Mouse (Mus musculus) embryonic fibroblast, embryonic 13.5 days (primary cell): ENCODE measurements at regions not wholly inside any gene's neighbourhood (a gene's known extent, or its start where the extent isn't known, plus 50 kb on each side); places are given as distances from the start of the nearest gene placed in this dataset.

Experiments
- H3K27ac ChIP-seq: 2 replicates; pipeline ENCODE4 v1.5.1; 2012; ENCODE audit warnings: low read length, control low read depth, inconsistent platforms; ENCODE audit not compliant: insufficient read depth
- H3K4me1 ChIP-seq: 2 replicates; pipeline ENCODE4 v1.6.1; 2011; ENCODE audit warnings: low read length; ENCODE audit not compliant: control insufficient read depth, insufficient read depth
- H3K4me3 ChIP-seq: 2 replicates; pipeline ENCODE4 v1.5.1; 2011; ENCODE audit warnings: mild to moderate bottlenecking, control low read depth, low read length; ENCODE audit not compliant: insufficient read depth
- CTCF ChIP-seq: IDR thresholded peaks from 2 replicates; pipeline ENCODE4 v1.5.1; 2011; ENCODE audit warnings: mild to moderate bottlenecking, control low read depth, low read length, moderate library complexity, borderline replicate concordance; ENCODE audit not compliant: insufficient read depth
- POLR2A ChIP-seq: IDR thresholded peaks from 2 replicates; pipeline ENCODE4 v1.6.1; 2011; ENCODE audit warnings: low read depth, mild to moderate bottlenecking, control low read depth, low read length, moderate library complexity

DNA sequence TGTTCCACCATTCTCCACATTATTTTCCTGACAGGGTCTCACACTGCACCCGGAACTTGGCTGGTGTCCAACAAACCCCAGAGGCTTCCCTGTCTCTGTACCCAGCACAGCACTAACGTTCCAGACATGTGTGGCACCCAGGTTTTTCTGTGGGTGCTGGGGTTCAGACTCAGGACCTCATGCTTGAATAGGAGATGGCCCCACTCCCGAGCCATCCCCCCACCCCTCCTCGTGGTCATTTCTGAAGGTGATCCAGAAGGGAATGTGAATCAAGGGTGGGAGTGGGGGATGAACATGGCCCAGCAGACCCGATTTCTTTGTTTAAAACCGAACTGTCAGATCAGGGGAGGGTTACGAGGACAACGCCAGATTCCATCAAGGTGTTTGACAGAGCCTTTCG lies 245.6 kb downstream of the Tbc1d1 start:
- no peak overlapping the region for H3K4me3 ChIP-seq
- TF ChIP-seq POLR2A (no peak), CTCF (no peak)
- H3K27ac ChIP-seq, result no peak overlapping the region
- no peaks in the 10 kb centered on the region for H3K4me1 ChIP-seq

DNA sequence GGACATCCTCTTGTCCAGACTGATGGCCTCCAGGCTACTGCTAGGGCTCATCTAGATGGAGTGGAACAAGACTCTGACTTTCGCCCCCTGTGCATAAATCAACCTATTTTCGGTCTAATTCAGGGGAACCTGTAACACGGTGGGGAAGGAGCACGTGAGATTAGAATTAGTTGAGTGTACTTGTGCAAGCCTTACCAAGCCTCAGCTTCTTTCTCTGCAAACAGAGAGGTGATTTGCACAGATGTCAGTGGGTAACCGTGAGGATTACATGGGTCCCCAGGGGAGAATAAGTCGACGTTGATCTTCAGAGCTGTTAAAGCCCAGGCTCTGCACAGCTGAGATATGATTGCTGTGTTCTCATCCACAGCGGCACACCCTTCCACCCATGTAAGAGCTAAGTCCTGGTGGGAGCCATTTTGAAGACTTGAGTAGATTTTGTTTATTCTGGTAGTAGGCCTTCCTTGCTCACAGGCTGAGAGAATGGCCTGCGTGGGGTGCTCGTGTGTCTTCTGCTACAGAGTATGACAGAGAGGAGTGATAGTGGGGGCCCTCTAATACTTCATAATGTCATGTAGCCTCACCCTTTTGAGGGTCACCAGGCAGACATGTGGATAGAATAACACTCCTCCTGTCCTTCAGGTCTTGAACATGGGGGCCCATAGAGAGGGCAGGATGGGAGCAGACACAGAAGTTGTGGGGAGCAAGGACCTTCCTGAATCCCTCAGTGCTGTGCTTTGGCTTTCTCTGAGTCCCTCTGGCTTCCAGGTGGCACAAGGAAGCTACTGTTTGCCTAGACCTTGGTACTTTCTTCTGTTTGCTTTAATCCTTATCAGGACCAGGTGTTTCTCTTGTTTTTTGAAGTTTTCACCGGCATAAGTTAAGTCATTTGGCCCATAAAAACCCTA lies 247.2 kb downstream of the Tbc1d1 start:
- TF ChIP-seq POLR2A (no peak), CTCF (no peak)
- no peak overlapping the region for H3K27ac ChIP-seq
- H3K4me3 ChIP-seq, result no peak overlapping the region
- H3K4me1 ChIP-seq, result no peaks in the 10 kb centered on the region

DNA sequence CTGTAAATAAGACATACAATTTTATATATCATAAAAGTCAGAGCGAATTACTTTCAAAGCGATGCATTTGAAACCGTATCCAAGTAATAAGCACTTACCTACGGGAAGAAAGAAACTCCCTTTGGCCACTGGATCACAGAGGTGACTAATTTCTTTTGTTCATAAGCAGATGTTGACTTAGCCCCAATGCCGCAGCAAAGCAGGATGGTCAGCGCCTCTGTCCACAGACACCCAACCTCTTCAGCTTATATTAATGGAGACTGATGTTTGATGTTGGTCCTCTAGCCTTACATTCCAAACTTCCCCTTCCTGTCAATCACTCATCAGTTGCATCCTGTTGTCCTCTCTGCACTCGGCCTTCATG lies 247.9 kb downstream of the Tbc1d1 start:
- H3K27ac ChIP-seq, result no peak overlapping the region
- H3K4me1 ChIP-seq, result no peaks in the 10 kb centered on the region
- TF ChIP-seq POLR2A, result no peak
- TF ChIP-seq CTCF, result no peak
- no peak overlapping the region for H3K4me3 ChIP-seq

DNA sequence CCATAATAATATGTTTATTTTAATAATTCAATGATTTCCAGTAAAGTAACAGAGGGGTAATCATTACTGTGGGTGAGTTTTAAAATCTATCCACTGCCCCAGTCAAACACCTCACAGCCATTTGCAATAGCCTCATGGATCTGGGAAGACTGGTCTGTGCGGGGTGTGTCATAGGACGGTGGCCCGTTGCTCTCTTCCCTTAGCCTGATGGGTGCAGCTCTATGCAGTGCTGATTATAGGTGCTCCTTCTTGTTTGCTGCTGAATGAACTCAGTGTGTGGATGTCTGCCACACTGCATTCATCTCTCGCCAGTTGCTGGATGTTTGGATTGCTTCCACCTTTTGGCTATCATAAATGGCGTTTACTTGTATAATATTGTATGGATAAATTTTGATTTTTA lies 248.4 kb downstream of the Tbc1d1 start:
- Histone ChIP-seq H3K4me3 (no peak overlapping the region), H3K4me1 (no peaks in the 10 kb centered on the region), H3K27ac (no peak overlapping the region)
- TF ChIP-seq CTCF, result no peak
- no peak for TF ChIP-seq POLR2A

DNA sequence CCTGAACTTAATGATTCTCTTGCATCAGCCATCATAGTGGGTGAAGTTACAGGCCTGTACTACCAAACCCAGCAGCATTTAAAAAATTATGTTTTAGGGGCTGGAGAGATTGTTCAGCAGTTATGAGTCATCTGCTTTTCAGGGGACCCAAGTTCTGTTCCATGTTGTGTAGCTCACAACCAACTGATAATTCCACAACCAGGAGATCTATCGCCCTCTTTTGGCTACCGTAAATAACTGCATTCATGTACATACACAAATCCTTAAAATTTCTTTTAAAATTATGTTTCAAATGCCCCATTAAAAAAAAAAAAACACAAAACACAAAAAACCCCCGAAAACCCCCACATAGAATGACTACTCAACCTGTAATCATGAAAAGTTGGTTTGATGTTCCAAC lies 252.8 kb downstream of the Tbc1d1 start:
- H3K27ac ChIP-seq, result no peak overlapping the region
- no peak overlapping the region for H3K4me3 ChIP-seq
- TF ChIP-seq CTCF, result no peak
- no peak for TF ChIP-seq POLR2A
- H3K4me1 ChIP-seq, result no peaks in the 10 kb centered on the region

DNA sequence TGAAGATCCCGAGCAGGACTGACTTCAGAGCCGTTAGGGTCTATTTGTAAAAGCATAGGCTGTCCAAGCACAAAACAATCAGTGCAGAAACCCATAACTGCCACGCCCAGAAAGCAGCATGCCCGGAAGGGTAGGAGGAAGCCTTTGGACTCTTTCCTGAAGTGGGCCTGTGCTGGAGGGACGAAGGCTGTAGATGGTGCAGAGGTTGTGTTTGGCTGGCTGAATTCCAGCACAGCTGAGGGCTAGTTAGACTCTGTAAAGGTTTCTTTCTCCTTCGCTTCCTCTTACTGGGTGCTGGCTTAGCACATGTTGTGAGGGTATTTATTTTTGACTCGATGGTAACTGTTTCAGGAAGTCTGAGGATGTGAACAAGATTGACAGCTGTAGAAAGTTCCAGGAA lies 254.5 kb downstream of the Tbc1d1 start:
- TF ChIP-seq CTCF, result no peak
- H3K4me3 ChIP-seq, result no peak overlapping the region
- H3K4me1 ChIP-seq, result no peaks in the 10 kb centered on the region
- no peak overlapping the region for H3K27ac ChIP-seq

DNA sequence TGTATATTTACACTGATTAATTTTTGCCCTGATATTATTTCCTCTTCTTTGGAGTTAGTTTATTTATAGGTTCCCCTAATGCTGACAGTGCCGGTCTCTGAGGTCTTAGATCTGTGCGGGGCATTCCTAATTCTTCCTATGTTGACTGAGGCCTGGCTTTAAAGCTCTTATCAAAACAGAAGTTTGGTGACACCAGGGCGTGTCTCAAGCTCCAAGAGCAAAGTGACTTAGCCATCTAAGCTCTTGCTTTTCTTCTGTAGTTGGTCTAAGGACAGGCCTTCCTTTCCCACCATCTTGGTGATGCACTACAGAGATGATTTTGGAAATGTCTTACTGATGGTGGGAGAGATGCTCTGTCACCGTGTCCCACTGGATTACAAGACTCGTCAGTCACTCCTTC lies 258.4 kb downstream of the Tbc1d1 start:
- H3K4me1 ChIP-seq, result no peaks in the 10 kb centered on the region
- no peak overlapping the region for H3K27ac ChIP-seq
- TF ChIP-seq CTCF (no peak), POLR2A (no peak)
- no peak overlapping the region for H3K4me3 ChIP-seq

DNA sequence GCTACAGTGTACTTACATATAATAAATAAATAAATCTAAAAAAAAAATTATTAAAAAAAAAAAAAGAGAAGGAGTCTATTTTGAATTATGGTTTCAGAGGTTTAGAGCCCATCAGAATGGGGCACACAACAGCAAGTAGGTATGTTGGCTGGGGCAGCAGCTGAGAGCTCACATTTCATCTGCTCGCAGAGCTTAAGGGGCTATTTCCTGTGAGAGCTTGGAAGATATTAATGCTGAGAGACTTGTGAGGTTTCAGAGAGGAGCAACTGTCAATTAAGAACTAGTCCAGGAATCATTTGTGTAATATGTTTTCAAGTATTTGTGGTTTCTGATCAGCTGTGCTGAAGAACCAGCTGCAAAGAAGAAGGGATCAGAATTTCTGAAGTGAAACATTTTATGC lies 263.3 kb downstream of the Tbc1d1 start:
- Histone ChIP-seq H3K4me3 (no peak overlapping the region), H3K4me1 (no peaks in the 10 kb centered on the region), H3K27ac (no peak overlapping the region)
- no peak for TF ChIP-seq CTCF
- TF ChIP-seq POLR2A, result no peak

DNA sequence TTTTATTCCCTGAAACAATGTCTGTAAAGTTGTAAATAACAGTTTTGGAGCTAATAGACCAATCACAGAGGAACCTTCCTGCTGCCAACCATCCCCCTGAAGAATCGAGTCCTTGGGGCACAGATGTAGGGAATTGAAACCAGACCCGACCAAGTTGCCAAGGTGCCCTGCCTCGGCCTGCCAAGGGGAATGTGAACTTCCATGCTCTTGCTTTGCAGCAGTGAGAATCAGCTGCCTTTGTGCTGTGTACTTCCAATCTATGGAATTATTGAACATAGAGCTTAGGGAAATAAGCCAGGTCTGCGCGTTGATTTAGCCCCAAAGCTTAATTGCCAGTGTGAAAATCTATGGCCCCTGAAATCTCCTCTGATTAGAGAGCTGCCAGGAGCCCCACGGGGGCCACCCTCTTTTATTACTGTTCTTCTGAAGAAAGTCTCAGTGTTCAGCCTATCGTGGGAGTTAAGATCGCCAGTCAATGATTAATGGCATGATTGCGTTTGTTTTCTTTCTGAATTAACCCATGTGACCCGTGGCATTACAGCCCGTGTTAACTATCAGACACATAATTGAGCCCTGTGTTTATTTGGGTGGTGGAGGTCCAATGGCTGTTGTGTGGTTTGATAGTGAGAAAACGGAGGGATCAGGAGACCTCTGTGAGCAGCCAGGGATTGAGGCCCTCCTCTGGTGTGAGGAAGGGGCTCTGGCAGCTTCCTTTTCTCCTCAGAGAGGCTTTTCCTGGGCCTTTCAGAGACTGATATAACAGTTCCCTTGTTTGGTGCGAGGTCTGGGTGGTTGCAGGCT lies 266.9 kb downstream of the Tbc1d1 start:
- no peak overlapping the region for H3K27ac ChIP-seq
- TF ChIP-seq POLR2A, result no peak
- TF ChIP-seq CTCF, result no peak

DNA sequence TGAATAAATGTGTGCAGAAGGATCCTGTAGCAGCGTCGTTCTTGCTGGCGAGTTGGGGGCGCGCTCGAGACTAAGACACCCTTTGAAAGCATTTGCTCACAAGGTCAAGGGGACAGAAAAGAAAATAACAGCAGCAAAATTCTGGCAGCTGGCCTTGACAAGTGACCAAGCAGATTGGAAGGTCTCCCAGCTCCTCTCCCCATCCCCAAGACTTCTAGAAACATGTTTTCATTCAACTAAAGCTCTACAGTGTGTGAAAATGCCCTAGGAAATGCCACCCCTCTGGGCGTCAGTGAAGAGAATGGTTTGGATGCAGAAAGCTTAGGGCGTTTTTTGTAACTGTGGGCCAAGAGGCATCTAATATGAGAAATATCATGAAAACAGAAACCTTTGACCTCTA lies 272.7 kb downstream of the Tbc1d1 start:
- TF ChIP-seq CTCF (no peak), POLR2A (no peak)
- no peak overlapping the region for H3K27ac ChIP-seq
- H3K4me3 ChIP-seq, result no peak overlapping the region
- no peaks in the 10 kb centered on the region for H3K4me1 ChIP-seq

More for the DNA sequence above, 266.9 kb downstream of the Tbc1d1 start:
- H3K4me1 ChIP-seq, result no peaks in the 10 kb centered on the region
- no peak overlapping the region for H3K4me3 ChIP-seq
